Mouse (Mus musculus) hindbrain, embryonic 12.5 days (tissue): ENCODE data around the gene Tcf23. TPM values are rescaled to one million over a fixed set of nuclear protein-coding genes. Genes with fewer than 3 reads are reported as not detected.

Source experiments
- ATAC-seq: fragments of 200-750 bp; cut with Nextera tagmentation; 2 replicates; pipeline ENCODE4 v1.8.0; 2017; ENCODE audit warnings: moderate TSS enrichment; ENCODE audit not compliant: low FRiP score
- H3K27ac ChIP-seq: fragments of 300-500 bp; sonication (generic); 2 replicates; pipeline ENCODE4 v1.5.1; 2016; ENCODE audit warnings: mild to moderate bottlenecking
- H3K27me3 ChIP-seq: fragments of 300-500 bp; sonication (generic); 2 replicates; pipeline ENCODE4 v1.6.1; 2016; ENCODE audit warnings: mild to moderate bottlenecking
- H3K36me3 ChIP-seq: fragments of 300-500 bp; sonication (generic); 2 replicates; pipeline ENCODE4 v1.6.1; 2016; ENCODE audit warnings: mild to moderate bottlenecking
- H3K4me1 ChIP-seq: fragments of 300-500 bp; sonication (generic); 2 replicates; pipeline ENCODE4 v1.6.1; 2016
- H3K4me2 ChIP-seq: fragments of 300-500 bp; sonication (generic); replicated peaks from 2 replicates; pipeline ENCODE4 v1.6.1; 2016; ENCODE audit warnings: mild to moderate bottlenecking
- H3K4me3 ChIP-seq: fragments of 300-500 bp; sonication (generic); 2 replicates; pipeline ENCODE4 v1.5.1; 2016; ENCODE audit warnings: mild to moderate bottlenecking
- H3K9ac ChIP-seq: fragments of 300-500 bp; sonication (generic); 2 replicates; pipeline ENCODE4 v1.6.1; 2016; ENCODE audit warnings: mild to moderate bottlenecking, moderate library complexity
- H3K9me3 ChIP-seq: fragments of 300-500 bp; sonication (generic); replicated peaks from 2 replicates; pipeline ENCODE4 v1.6.1; 2016; ENCODE audit warnings: mild to moderate bottlenecking
- WGBS: fragments of 180-500 bp; shearing (Covaris S2); methylation state at CpG from one replicate; pipeline ENCODE4 v1.1.7; 2016; 5-methylcytosine and 5-hydroxymethylcytosine counted together
- polyA plus RNA-seq: library from polyadenylated mRNA; unstranded; fragments of >200 nt; fragmentation: Nextera tagmentation; extraction: Ambion mirVana; gene quantifications from 2 replicates; pipeline ENCODE4 v1.2.1, GENCODE M21; 2016

The Tcf23 gene
- polyA plus RNA-seq, 1 experiment from 2014 or later = not detected

DNA sequence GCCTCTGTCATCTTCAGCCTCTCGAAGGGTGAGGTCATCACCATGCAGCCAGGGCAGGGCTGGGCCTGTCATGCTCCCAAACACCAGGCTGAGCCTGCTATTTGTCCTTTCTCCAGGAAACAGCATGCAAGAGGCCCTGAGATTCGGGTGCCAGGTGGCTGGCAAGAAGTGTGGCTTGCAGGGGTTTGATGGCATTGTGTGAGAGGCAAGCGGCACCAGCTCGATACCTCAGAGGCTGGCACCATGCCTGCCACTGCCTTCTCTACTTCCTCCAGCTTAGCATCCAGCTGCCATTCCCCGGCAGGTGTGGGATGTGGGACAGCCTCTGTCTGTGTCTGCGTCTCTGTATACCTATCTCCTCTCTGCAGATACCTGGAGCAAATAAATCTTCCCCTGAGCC lies 37.6 kb upstream of the Tcf23 start:
- no peaks in the 10 kb centered on the region for H3K27me3 ChIP-seq
- 81% methylated on average over 6 of the region's 6 CpGs for WGBS
- no peaks in the 10 kb centered on the region for H3K36me3 ChIP-seq
- no peak overlapping the region for H3K9ac ChIP-seq
- ATAC-seq = no peak
- H3K27ac ChIP-seq = no peak overlapping the region
- no peak overlapping the region for H3K4me3 ChIP-seq
- no peaks in the 10 kb centered on the region for H3K4me1 ChIP-seq
- no peaks in the 10 kb centered on the region for H3K9me3 ChIP-seq
- no peak overlapping the region for H3K4me2 ChIP-seq

GRCm38 (mm10) chr5:30931378-30931777 lies 37.1 kb upstream of the Tcf23 start:
- H3K27me3 ChIP-seq = no peaks in the 10 kb centered on the region

DNA sequence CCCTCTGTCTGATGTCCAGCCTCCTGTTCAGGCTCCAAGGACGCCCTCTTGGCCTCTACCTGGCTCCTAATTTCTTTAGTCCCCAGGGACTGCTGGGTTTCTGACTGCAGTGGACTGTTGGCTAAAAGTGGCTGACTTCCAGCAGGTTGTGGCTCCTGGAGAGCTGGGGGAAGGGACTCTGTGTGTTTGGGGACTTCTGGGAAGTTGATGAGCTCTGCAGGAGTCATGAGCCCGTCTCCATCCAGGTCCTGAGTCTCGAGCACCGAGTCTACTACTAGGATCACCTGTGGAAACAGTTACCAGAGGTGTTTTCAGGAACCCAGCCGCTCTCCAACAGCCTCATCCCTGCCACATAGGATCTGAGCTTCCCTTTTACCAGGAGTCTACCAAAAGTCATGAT lies 34.8 kb upstream of the Tcf23 start:
- H3K4me1 ChIP-seq = no peaks in the 10 kb centered on the region
- ATAC-seq = no peak
- H3K27ac ChIP-seq = no peak overlapping the region
- no peaks in the 10 kb centered on the region for H3K36me3 ChIP-seq
- no peak overlapping the region for H3K9ac ChIP-seq
- H3K9me3 ChIP-seq = no peaks in the 10 kb centered on the region
- no peak overlapping the region for H3K4me2 ChIP-seq
- no peak overlapping the region for H3K4me3 ChIP-seq
- 79% methylated on average over 5 of the region's 5 CpGs for WGBS
- no peaks in the 10 kb centered on the region for H3K27me3 ChIP-seq

More at GRCm38 (mm10) chr5:30931378-30931777, 37.1 kb upstream of the Tcf23 start:
- Histone ChIP-seq H3K4me3 (no peak overlapping the region), H3K36me3 (no peaks in the 10 kb centered on the region), H3K4me1 (no peaks in the 10 kb centered on the region), H3K27ac (no peak overlapping the region), H3K4me2 (no peak overlapping the region), H3K9ac (no peak overlapping the region), H3K9me3 (no peaks in the 10 kb centered on the region)
- WGBS = 80% methylated on average over 4 of the region's 4 CpGs
- ATAC-seq = no peak

DNA sequence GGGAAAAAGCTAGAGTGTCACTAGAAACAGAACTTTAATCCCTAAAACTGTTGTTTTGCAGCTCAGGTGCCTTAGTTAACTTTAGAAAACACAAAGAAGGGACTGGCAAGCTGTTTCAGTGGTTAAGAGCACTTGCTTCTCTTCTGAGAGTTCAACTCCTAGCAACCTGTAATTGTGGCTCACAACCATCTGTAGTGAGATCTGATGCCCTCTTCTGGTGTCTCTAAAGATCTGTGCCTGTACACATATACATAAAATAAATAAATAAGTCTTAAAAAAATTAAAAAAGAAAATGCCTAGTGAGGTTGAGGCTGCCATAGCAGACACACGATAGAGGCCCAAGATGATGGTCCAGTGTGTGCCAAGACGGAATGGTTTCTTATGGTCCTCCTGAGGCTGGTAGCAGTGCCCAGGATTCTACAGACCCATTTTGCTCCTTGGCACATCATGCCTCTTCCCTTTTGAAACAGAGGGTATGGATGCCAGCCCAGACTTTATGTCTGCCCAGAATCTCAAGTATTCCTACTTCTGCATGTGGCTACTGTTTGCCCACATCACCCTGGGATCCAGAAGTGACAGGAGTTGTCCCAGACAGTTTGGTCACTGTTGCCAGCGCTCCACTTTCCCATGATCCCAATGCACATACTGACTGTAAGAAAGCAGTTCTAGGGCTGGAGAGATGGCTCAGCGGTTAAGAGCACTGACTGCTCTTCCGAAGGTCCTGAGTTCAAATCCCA lies 33.6 kb upstream of the Tcf23 start:
- 89% methylated on average over 5 of the region's 5 CpGs for WGBS
- no peaks in the 10 kb centered on the region for H3K27me3 ChIP-seq
- H3K4me1 ChIP-seq = no peaks in the 10 kb centered on the region
- H3K9me3 ChIP-seq = no peaks in the 10 kb centered on the region
- no peaks in the 10 kb centered on the region for H3K36me3 ChIP-seq
- ATAC-seq = no peak
- H3K9ac ChIP-seq = no peak overlapping the region
- no peak overlapping the region for H3K4me3 ChIP-seq
- H3K27ac ChIP-seq = no peak overlapping the region
- H3K4me2 ChIP-seq = no peak overlapping the region

DNA sequence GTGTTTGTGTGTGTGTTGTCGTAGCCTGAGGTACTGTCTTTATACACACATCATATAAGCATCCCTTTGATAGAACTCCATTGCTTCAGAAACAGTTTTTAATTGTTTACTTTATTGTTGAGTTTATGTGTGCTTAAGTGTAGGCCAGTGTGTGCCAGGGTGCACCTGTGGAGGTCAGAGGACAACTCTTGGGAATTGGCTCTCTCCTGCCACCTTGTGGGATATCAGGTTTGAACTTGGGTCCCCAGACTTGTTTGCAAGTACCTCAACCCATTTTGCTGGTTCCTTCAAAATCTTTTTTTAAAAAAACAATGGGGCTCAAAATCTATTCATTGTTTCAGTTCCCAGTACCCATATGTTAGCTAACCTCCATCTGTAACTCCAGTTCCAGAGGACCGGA lies 25.5 kb upstream of the Tcf23 start:
- H3K36me3 ChIP-seq = no peaks in the 10 kb centered on the region
- H3K4me3 ChIP-seq = no peak overlapping the region
- no peak for ATAC-seq
- peaks cover 15% of the 10 kb centered on the region for H3K27me3 ChIP-seq
- no peak overlapping the region for H3K4me2 ChIP-seq
- no peaks in the 10 kb centered on the region for H3K9me3 ChIP-seq
- H3K27ac ChIP-seq = no peak overlapping the region
- H3K9ac ChIP-seq = no peak overlapping the region
- WGBS = 95% methylated on average over 2 of the region's 2 CpGs
- H3K4me1 ChIP-seq = peaks cover 6% of the 10 kb centered on the region

DNA sequence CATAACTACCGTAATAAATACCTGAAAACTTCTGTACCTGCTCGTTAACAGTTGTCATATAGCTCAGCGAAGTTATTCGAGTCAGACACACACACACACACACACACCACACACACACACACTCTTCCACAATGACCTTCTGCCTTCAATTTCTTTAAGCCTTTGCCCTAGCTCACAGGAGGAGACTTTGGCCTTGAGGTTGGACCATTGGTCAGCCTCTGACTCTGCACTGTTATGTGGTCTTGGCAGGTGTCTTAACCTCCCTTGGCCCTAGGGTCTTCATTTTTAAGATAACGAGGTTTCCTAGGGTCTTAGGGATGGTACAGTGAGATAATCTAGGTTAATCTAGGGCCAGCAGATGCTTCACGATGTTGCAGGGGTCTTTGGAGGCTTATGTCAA lies 24.1 kb upstream of the Tcf23 start:
- no peak overlapping the region for H3K4me3 ChIP-seq
- WGBS = 87% methylated on average over 6 of the region's 6 CpGs
- H3K27ac ChIP-seq = no peak overlapping the region
- H3K4me2 ChIP-seq = peak overlapping the region; percentile 89; the same call in 1 of the 2 replicates
- H3K9me3 ChIP-seq = no peaks in the 10 kb centered on the region
- no peak overlapping the region for H3K9ac ChIP-seq
- no peaks in the 10 kb centered on the region for H3K36me3 ChIP-seq
- H3K27me3 ChIP-seq = peaks cover 20% of the 10 kb centered on the region
- H3K4me1 ChIP-seq = peaks cover 10% of the 10 kb centered on the region
- ATAC-seq = no peak

DNA sequence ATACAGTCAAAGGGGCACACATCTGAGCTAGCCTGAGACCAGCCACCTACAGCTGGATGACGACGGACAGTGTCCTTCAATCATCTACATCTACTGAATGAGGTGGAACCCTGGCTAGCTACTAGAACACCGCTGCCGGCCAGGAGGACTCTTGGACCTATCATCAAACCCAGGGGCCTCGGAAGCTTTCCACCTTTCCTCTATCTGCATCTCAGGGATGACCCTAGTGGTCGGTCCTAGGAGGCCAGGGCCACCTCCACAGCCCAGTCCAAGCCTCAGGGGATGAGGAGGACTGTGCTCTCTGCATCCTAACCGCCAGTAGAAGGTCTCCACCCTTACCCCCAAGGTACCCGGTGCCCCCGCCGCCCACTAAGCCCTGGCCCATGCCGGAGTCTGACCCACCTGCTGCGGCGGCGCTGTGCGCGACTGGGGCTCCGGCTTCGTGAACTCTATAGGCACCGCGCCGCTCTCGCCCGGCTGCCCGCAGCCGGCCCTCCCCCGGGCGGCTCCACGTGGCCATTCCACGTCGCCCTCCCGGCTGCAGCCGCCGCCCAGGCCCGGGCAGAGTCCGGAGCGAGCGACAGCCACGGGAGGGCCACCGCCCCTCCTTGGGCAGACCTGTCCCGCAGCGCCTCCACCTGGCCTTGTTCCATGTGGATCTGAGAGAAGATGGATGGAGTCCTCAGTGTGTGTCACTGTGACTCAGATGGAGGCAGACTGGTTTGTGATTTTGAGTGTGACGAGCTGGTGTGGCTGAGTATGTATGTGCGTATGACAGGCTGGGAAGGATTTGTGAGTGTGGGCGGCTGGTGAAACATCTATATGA lies 23.3 kb upstream of the Tcf23 start, which contains the start of gene Cgref1:
TSS of gene Cgref1 (minus strand) at position 636 of the 826 bp plus-strand sequence.
- peaks cover 20% of the 10 kb centered on the region for H3K27me3 ChIP-seq
- no peaks in the 10 kb centered on the region for H3K36me3 ChIP-seq
- peak within 1 kb of the TSS; percentile 89 for H3K4me2 ChIP-seq
- ATAC-seq = peak; percentile 39; the same call in 1 of the 2 replicates
- H3K9me3 ChIP-seq = no peaks in the 10 kb centered on the region
- 4% methylated on average over 44 of the region's 44 CpGs for WGBS
- H3K9ac ChIP-seq = peak within 1 kb of the TSS; percentile 63
- peaks cover 14% of the 10 kb centered on the region for H3K4me1 ChIP-seq
- no peak within 1 kb of the TSS for H3K27ac ChIP-seq
- peak within 1 kb of the TSS; percentile 44 for H3K4me3 ChIP-seq

DNA sequence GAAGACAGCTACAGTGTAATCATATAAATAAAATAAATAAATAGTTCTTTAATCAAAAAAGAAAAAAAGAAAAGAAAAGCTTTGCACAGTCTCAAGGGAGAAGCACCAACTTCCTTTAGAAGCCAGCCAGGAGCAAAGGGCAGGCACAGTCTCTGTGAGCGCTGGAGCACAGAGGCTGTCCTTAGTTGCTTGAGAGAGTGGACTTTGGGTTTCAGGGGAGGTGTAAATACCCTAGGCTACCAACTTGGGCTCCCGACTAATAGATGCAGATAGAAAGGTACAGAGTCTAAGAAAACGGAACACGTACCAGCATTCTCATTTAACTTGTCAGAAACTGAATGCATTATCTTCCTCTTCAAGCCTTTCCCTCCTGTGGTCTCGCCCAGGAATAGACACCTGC lies 19.8 kb upstream of the Tcf23 start:
- Histone ChIP-seq H3K36me3 (peaks cover 16% of the 10 kb centered on the region), H3K4me1 (peaks cover 19% of the 10 kb centered on the region), H3K27ac (no peak overlapping the region), H3K4me3 (no peak overlapping the region), H3K27me3 (peaks cover 20% of the 10 kb centered on the region), H3K4me2 (no peak overlapping the region), H3K9me3 (no peaks in the 10 kb centered on the region), H3K9ac (no peak overlapping the region)
- 76% methylated on average over 5 of the region's 5 CpGs for WGBS
- ATAC-seq = no peak

GRCm38 (mm10) chr5:30949654-30950326 lies 18.7 kb upstream of the Tcf23 start:
- H3K9me3 ChIP-seq = no peaks in the 10 kb centered on the region
- peak; percentile 89 for ATAC-seq
- peak overlapping the region; percentile 45 for H3K4me3 ChIP-seq
- H3K4me1 ChIP-seq = peaks cover 19% of the 10 kb centered on the region
- H3K36me3 ChIP-seq = peaks cover 28% of the 10 kb centered on the region
- under 1% methylated on average over 31 of the region's 31 CpGs for WGBS
- H3K27me3 ChIP-seq = peaks cover 15% of the 10 kb centered on the region
- H3K9ac ChIP-seq = peak overlapping the region; percentile 67
- peak overlapping the region; percentile 69 for H3K27ac ChIP-seq
- peak overlapping the region; percentile 87 for H3K4me2 ChIP-seq

DNA sequence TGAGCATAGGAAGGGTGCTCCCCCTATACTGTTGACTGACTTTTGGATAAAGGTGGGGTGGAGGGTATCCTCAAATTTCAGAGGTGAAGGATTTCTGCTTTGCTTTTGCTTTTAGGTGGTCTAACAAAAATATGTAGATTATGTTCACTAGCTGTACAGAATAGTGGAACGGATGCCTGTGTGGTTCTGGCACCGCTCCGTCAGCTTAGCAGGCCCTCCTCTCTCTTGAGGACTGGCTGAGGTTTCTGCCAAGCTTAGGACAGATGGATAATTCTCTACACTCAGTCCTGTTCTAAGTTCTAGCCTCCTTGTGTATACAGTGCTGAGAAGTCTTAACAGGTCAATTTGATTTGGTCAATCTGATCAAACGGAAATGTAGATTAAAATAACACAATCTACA lies 18.0 kb upstream of the Tcf23 start:
- Histone ChIP-seq H3K4me3 (peak overlapping the region; percentile 45), H3K27ac (peak overlapping the region; percentile 69; the same call in 1 of the 2 replicates), H3K4me2 (peak overlapping the region; percentile 87), H3K36me3 (peaks cover 34% of the 10 kb centered on the region), H3K4me1 (peaks cover 13% of the 10 kb centered on the region), H3K27me3 (peaks cover 11% of the 10 kb centered on the region), H3K9me3 (no peaks in the 10 kb centered on the region), H3K9ac (peak overlapping the region; percentile 67; the same call in 1 of the 2 replicates)
- 70% methylated on average over 4 of the region's 4 CpGs for WGBS
- no peak; the same call in 1 of the 2 replicates for ATAC-seq

DNA sequence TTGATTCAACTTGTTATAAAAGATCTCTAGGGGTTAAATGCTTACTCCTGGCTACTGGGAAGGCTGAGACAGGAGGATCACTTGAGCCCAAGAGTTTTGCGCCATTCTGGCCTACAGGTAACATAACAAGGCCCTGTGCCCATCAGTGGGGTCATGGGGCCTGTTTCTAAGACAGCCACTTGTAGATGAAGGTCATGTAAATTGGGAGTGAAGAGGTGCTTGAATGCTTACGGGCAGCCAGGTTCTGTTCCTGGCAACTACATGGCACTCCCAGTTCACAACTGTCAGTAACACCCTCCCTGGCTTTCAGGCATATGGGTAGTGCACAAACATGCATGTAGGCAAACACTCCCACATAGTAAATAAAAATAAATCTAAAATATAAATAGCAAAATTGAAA lies 17.5 kb upstream of the Tcf23 start:
- H3K27me3 ChIP-seq = peaks cover 9% of the 10 kb centered on the region
- peaks cover 39% of the 10 kb centered on the region for H3K36me3 ChIP-seq
- no peaks in the 10 kb centered on the region for H3K9me3 ChIP-seq
- H3K9ac ChIP-seq = no peak overlapping the region
- 90% methylated on average over 2 of the region's 2 CpGs for WGBS
- no peak overlapping the region for H3K4me2 ChIP-seq
- H3K4me3 ChIP-seq = no peak overlapping the region
- no peak for ATAC-seq
- H3K27ac ChIP-seq = no peak overlapping the region
- H3K4me1 ChIP-seq = peaks cover 13% of the 10 kb centered on the region

DNA sequence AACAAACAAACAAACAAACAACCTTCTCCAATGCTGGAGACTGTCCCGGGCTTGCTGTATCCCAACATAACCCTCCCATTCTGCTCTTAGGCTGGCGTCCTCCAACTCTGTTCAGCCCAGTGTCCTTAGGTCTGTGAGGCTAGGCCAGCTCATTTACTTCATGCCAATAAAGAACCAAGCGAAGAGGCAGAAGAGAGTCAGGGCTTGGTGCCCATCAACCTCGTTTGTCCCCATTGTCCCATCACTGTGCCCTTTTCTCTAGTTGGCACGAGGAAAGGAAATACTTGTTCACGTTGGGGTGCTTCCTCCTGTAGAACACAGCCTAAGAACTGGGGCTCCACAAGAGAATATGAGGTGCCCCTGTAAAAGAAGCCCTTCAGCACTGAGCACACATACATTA lies 16.8 kb upstream of the Tcf23 start:
- H3K36me3 ChIP-seq = peaks cover 41% of the 10 kb centered on the region
- 90% methylated on average over 6 of the region's 6 CpGs for WGBS

More for the DNA sequence above, 16.8 kb upstream of the Tcf23 start:
- H3K4me1 ChIP-seq = peaks cover 13% of the 10 kb centered on the region
- H3K4me2 ChIP-seq = no peak overlapping the region
- H3K27me3 ChIP-seq = peaks cover 5% of the 10 kb centered on the region; the same call in 1 of the 2 replicates
- no peak overlapping the region for H3K27ac ChIP-seq
- no peak overlapping the region for H3K4me3 ChIP-seq
- ATAC-seq = no peak
- no peak overlapping the region for H3K9ac ChIP-seq
- H3K9me3 ChIP-seq = no peaks in the 10 kb centered on the region
